Mouse (Mus musculus): Measurements from ENCODE around the gene Dio3.

DNA sequence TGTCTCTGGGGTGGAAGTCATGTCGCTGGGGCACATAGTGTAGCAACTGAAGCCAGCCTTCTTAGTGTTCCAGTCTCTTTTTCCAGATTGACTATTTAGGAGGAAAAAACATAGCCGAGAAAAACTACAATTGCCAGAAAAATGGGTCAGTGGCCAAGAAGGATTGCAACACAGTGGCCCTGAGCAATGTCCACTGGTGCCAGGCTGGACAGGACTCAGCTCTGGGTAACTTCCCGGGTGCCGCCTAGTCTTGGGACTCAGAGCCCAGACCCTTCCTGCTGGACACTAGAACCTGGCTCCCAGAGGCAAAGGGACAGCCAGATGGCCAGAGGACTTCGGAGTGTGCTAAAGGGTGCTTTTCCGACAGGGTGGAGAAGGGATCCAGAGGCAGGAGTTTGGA, 34.3 kb upstream of the Dio3 start:
- TF ChIP-seq POLR2A (IDR thresholded peaks at IDR 0.05; ENCODE audit: low read depth, low read length) (no peak), CTCF (IDR thresholded peaks at IDR 0.05; ENCODE audit: extremely low read depth, insufficient read length, insufficient replicate concordance, low read depth, low read length) (no peak)

Measured in small intestine, adult 2 months (tissue).